Mouse (Mus musculus) naive thymus-derived CD4-positive, alpha-beta T cell, adult 2 months (primary cell): ENCODE results near the gene Tns4.

Experiments used
- DNase-seq: peaks from one replicate; pipeline ENCODE4 v3.0.0-alpha.2; 2011; ENCODE audit warnings: low read depth

The Tns4 gene

GRCm38 (mm10) chr11:99047120-99047519 lies 42.0 kb downstream of the Tns4 start:
- no peak for DNase-seq

- no peak for DNase-seq
Observed at GRCm38 (mm10) chr11:99045159-99045889, 43.8 kb downstream of the Tns4 start.

- DNase-seq: no peak
Observed at GRCm38 (mm10) chr11:99044306-99044705, 44.8 kb downstream of the Tns4 start.

- peak; percentile 54 for DNase-seq
Observed at GRCm38 (mm10) chr11:99043632-99044031, 45.5 kb downstream of the Tns4 start.

- peak; percentile 75 for DNase-seq
Observed at GRCm38 (mm10) chr11:99042834-99043431, 46.2 kb downstream of the Tns4 start.

- DNase-seq: peak; percentile 60
Observed at GRCm38 (mm10) chr11:99041841-99042780, 47.0 kb downstream of the Tns4 start.

GRCm38 (mm10) chr11:99041051-99041729 lies 47.9 kb downstream of the Tns4 start, which contains the start of gene Igfbp4:
Gene Igfbp4, plus strand, starts transcription at chr11:99041244.
- DNase-seq: peak; percentile 52

- DNase-seq: peak; percentile 73
Observed at GRCm38 (mm10) chr11:99040346-99040974, 48.6 kb downstream of the Tns4 start.

GRCm38 (mm10) chr11:99039782-99040181 lies 49.3 kb downstream of the Tns4 start:
- DNase-seq: peak; percentile 89

GRCm38 (mm10) chr11:99036254-99036653 lies 52.9 kb downstream of the Tns4 start:
- DNase-seq: no peak

GRCm38 (mm10) chr11:99035350-99035749 lies 53.8 kb downstream of the Tns4 start:
- DNase-seq: peak; percentile 48

GRCm38 (mm10) chr11:99026899-99027440 lies 62.1 kb downstream of the Tns4 start:
- DNase-seq: peak; percentile 28

- no peak for DNase-seq
Observed at GRCm38 (mm10) chr11:99025878-99026277, 63.2 kb downstream of the Tns4 start.

- no peak for DNase-seq
Observed at GRCm38 (mm10) chr11:99024468-99025134, 64.5 kb downstream of the Tns4 start.

- peak; percentile 100 for DNase-seq
Observed at GRCm38 (mm10) chr11:99023500-99024467, 65.3 kb downstream of the Tns4 start, which contains the start of gene Top2a. Gene Top2a, minus strand, starts transcription at chr11:99024189.

GRCm38 (mm10) chr11:99023094-99023493 lies 66.0 kb downstream of the Tns4 start:
- no peak for DNase-seq

- no peak for DNase-seq
Observed at GRCm38 (mm10) chr11:99022384-99022933, 66.6 kb downstream of the Tns4 start.

- DNase-seq: no peak
Observed at GRCm38 (mm10) chr11:99019844-99020243, 69.3 kb downstream of the Tns4 start.
